Mouse (Mus musculus) erythroblast, embryonic 14.5 days (primary cell): Measurements from ENCODE around the gene Tff2. TPM values are rescaled to one million over a fixed set of nuclear protein-coding genes. Genes with fewer than 3 reads are reported as not detected.

ENCODE experiments used
- H3K27me3 ChIP-seq: 2 replicates; pipeline ENCODE4 v1.6.1; 2012; ENCODE audit warnings: inconsistent platforms; ENCODE audit not compliant: control insufficient read depth
- H3K36me3 ChIP-seq: 2 replicates; pipeline ENCODE4 v1.6.1; 2012; ENCODE audit warnings: mild to moderate bottlenecking, inconsistent platforms; ENCODE audit not compliant: control insufficient read depth
- H3K4me1 ChIP-seq: 2 replicates; pipeline ENCODE4 v1.6.1; 2012; ENCODE audit warnings: inconsistent platforms; ENCODE audit not compliant: control insufficient read depth
- H3K4me3 ChIP-seq: replicated peaks from 2 replicates; pipeline ENCODE3; 2012; ENCODE audit warnings: moderate library complexity, mild to moderate bottlenecking, inconsistent platforms
- H3K9me3 ChIP-seq: 2 replicates; pipeline ENCODE4 v1.6.1; 2012; ENCODE audit warnings: low read length, inconsistent platforms, mixed read lengths; ENCODE audit not compliant: control insufficient read depth
- GATA1 ChIP-seq: IDR thresholded peaks from 2 replicates; pipeline ENCODE4 v1.6.1; 2012; ENCODE audit warnings: low read length, inconsistent platforms, mixed read lengths
- TAL1 ChIP-seq: IDR thresholded peaks from 3 replicates; pipeline ENCODE4 v1.6.1; 2012; ENCODE audit warnings: low read length, inconsistent platforms, mixed read lengths
- polyA plus RNA-seq: library from polyadenylated mRNA; stranded (reverse); fragments of >175 nt; gene quantifications from 2 replicates; pipeline ENCODE4 v1.2.3, GENCODE M21; 2012

Tff2 gene
- polyA plus RNA-seq, 1 experiment: not detected

DNA sequence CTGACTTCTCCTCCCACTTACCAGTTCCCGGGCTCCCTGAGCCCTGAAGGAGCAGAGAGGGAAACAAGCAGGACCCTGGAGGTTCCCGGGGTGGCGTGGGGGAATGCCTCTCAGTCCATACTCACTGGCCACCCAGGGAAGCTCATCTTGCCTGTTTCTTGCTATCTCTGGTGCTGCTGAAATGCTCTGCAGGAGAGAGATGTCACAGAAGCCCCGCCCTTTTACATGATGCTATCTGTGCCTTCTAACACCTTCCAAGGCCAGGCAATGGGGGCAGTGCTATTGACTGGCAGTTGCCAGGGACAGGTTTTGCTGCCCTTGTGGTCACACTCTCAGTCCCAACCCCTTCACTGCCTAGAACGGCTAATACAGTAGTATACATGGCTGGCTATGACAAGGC, 45.3 kb downstream of the Tff2 start:
- no peak; the same call in 1 of the 2 replicates for TF ChIP-seq GATA1
- TF ChIP-seq TAL1: no peak
- H3K36me3 ChIP-seq: peaks cover 3% of the 10 kb centered on the region; the same call in 1 of the 2 replicates
- peaks cover 60% of the 10 kb centered on the region for H3K4me1 ChIP-seq
- peaks cover 4% of the 10 kb centered on the region; the same call in 1 of the 2 replicates for H3K9me3 ChIP-seq
- H3K27me3 ChIP-seq: no peaks in the 10 kb centered on the region; the same call in 1 of the 2 replicates
- H3K4me3 ChIP-seq: peak overlapping the region; percentile 11

DNA sequence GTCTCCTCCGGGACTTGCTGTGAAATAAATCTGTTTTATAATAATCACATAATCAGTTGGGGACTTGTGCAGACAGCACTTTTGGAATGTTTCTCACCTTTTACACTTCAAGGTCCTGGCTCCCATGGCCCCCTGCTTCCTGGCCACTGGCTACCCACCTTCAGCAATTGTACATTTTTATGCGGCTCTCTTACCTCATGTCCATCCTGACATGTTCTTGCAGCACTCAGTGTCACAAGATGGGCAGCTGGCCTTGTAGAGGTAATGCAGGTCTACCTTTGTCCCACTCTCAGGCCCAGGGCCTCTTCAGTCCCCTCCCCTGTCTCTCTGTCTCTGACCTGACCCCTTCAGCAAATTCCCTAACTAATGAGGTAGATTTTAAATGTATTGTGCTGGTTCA, 47.2 kb downstream of the Tff2 start:
- H3K4me1 ChIP-seq: peaks cover 72% of the 10 kb centered on the region
- no peak for TF ChIP-seq TAL1
- TF ChIP-seq GATA1: no peak
- H3K27me3 ChIP-seq: no peaks in the 10 kb centered on the region; the same call in 1 of the 2 replicates
- H3K4me3 ChIP-seq: no peak overlapping the region
- H3K36me3 ChIP-seq: peaks cover 14% of the 10 kb centered on the region
- peaks cover 11% of the 10 kb centered on the region for H3K9me3 ChIP-seq

DNA sequence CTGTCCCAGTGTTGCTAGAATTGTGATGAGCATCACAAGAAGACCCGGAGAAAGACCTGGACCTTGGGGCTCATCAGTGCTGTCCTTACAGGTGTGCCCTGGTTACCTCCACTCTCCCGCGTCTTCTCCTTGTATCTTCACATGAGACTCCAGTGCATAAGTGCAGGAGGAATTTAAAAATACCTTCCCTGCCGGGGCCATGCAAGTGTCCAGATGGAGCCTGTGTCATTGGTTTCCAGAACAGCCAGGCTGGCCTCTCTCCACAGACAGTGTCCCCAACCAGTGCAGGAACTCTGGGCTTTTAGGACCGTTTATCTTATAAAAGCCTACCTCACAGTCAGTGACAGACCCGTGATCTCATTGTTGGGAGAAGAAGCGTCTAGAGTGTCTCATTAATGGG, 48.5 kb downstream of the Tff2 start:
- peaks cover 11% of the 10 kb centered on the region for H3K9me3 ChIP-seq
- H3K4me1 ChIP-seq: peaks cover 83% of the 10 kb centered on the region
- TF ChIP-seq TAL1: no peak
- TF ChIP-seq GATA1: no peak
- peaks cover 14% of the 10 kb centered on the region for H3K36me3 ChIP-seq
- H3K27me3 ChIP-seq: no peaks in the 10 kb centered on the region; the same call in 1 of the 2 replicates
- no peak overlapping the region for H3K4me3 ChIP-seq

DNA sequence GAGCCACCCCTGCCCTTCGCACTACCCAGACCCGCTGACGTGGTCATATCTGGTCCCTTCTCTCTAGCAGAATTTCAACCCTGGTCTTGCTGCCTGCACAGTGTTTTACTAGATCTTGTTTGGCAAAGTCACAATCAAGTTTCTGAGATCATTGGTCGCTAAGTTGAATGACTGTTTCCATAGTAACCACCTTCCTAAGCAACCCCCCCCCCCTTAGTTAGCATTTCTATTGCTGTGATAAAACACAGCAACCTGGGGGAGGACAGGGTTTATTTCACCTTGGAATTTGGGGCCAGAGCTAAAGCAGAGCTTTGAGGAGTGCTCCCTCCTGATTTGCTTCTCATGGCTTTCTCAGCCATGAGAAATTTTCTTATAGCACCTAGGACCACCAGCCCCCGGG, 49.3 kb downstream of the Tff2 start:
- Histone ChIP-seq H3K36me3 (peaks cover 14% of the 10 kb centered on the region), H3K4me3 (no peak overlapping the region), H3K9me3 (peaks cover 11% of the 10 kb centered on the region), H3K4me1 (peaks cover 83% of the 10 kb centered on the region), H3K27me3 (no peaks in the 10 kb centered on the region)
- TF ChIP-seq GATA1 (no peak), TAL1 (no peak)

Other genes starting within 250 kb of the Tff2 start
- not detected in 2 replicates for gene Glp1r, start 242.5 kb downstream of the Tff2 start, polyA plus RNA-seq
- gene Umodl1, start 189.6 kb downstream of the Tff2 start, polyA plus RNA-seq: 0.01 TPM in 1 of 2 replicates, not detected in the other
- gene Abcg1, start 86.6 kb downstream of the Tff2 start, polyA plus RNA-seq: 0.05 and 0.09 TPM in 2 replicates
- gene Tff3, start 14.6 kb downstream of the Tff2 start, polyA plus RNA-seq: not detected in 2 replicates
- not detected in 2 replicates for gene Tff1, start 21.0 kb upstream of the Tff2 start, polyA plus RNA-seq
- gene Tmprss3, start 54.7 kb upstream of the Tff2 start, polyA plus RNA-seq: not detected in 2 replicates
- 0.80 and 0.94 TPM in 2 replicates for gene Ubash3a, start 63.6 kb upstream of the Tff2 start, polyA plus RNA-seq
- not detected in 2 replicates for gene Rsph1, start 133.1 kb upstream of the Tff2 start, polyA plus RNA-seq
- gene Slc37a1, start 142.5 kb upstream of the Tff2 start, polyA plus RNA-seq: 0.01 TPM in 2 replicates
- not detected in 2 replicates for gene Pde9a, start 241.9 kb upstream of the Tff2 start, polyA plus RNA-seq